In the genomic region with DNA sequence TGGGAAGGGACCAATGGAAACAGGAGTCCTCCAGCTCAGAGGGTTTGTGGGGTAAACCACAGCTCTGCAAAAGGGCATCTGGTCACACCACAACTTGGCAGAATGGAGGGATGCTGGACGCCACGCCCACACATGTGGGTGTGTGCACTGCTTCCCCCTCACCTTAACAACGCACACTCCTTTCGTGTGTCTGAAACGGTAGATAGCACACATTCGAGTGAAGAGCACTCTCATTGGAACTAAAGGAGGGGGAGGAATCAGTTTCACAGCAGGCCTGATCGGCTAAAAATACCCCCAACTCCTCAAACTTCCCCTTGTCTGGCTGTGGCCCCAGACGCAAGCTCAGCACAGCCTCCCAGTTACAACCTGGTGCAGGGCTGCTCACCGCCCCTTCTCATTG, we compare ENCODE assay signal across 9 mouse cellular contexts.
DNase-seq lines count a peak whose midpoint lies in the region; ATAC-seq and TF ChIP-seq lines count a peak whose summit lies in the region.
"Had no signal": no experiment of that assay in that cellular context is flagged by ENCODE, and none has a peak within 500 bp of the region (broad histone marks: within the 10 kb centered on the region; RNA-seq: fewer than 3 reads in every experiment).

No protein-coding gene starts in this region.

- H3K9ac ChIP-seq in lung, embryonic 15.5 days, result no peak overlapping the region
- no peak overlapping the region for H3K9ac ChIP-seq in embryonic facial prominence, embryonic 14.5 days (ENCODE audit: low read depth, low read length)
- H3K9ac ChIP-seq: liver, embryonic 14.5 days had no signal

- no peaks in the 10 kb centered on the region for H3K36me3 ChIP-seq in lung, embryonic 15.5 days
- no peaks in the 10 kb centered on the region for H3K36me3 ChIP-seq in embryonic facial prominence, embryonic 14.5 days (ENCODE audit: control insufficient read depth, insufficient read depth, low read length)
- H3K36me3 ChIP-seq in macrophage (ENCODE audit: inconsistent target), result peaks cover 44% of the 10 kb centered on the region; the same call in 1 of the 2 replicates

- 57% methylated on average over 9 of the region's 9 CpGs for WGBS in lung, embryonic 15.5 days
- WGBS in lung, adult 2 months, result 61% methylated on average over 9 of the region's 9 CpGs
- WGBS in embryonic facial prominence, embryonic 14.5 days, result 67% methylated on average over 9 of the region's 9 CpGs
- WGBS in macrophage (ENCODE audit: missing documents), result 33% methylated on average over 8 of the region's 9 CpGs

- TF ChIP-seq CTCF in gastrocnemius, adult 2 months (IDR thresholded peaks at IDR 0.05), result no peak
- no peak for TF ChIP-seq CTCF in lung, adult 2 months (IDR thresholded peaks at IDR 0.05; ENCODE audit: insufficient read depth, low read length)

- no peak for TF ChIP-seq POLR2A in lung, adult 2 months (IDR thresholded peaks at IDR 0.05; ENCODE audit: borderline replicate concordance, extremely low read depth, low read depth, low read length)

- H3K9me3 ChIP-seq in lung, embryonic 15.5 days, result no peaks in the 10 kb centered on the region
- no peaks in the 10 kb centered on the region for H3K9me3 ChIP-seq in embryonic facial prominence, embryonic 14.5 days (ENCODE audit: control insufficient read depth, low read length)

- peak; percentile 66 for DNase-seq in gastrocnemius, adult 2 months
- no peak for DNase-seq in gastrocnemius, postnatal 14 days
- no peak for DNase-seq in lung, adult 2 months
- peak; percentile 39 for DNase-seq in embryonic facial prominence, embryonic 14.5 days (ENCODE audit: low spot score)
- DNase-seq in thymus, postnatal 36 days, result no peak

- no peak for ATAC-seq in lung, embryonic 15.5 days (ENCODE audit: borderline replicate concordance, extremely low read depth, low FRiP score, low TSS enrichment)
- no peak for ATAC-seq in embryonic facial prominence, embryonic 14.5 days (ENCODE audit: low read depth)
- ATAC-seq in megakaryocyte progenitor cell, adult 5-6 weeks (replicated peaks; ENCODE audit: poor library complexity), result no peak

- H3K27ac ChIP-seq in gastrocnemius, adult 2 months, result peak overlapping the region; percentile 86
- peak overlapping the region; percentile 81 for H3K27ac ChIP-seq in lung, embryonic 15.5 days
- no peak overlapping the region for H3K27ac ChIP-seq in embryonic facial prominence, embryonic 14.5 days (replicated peaks; ENCODE audit: low read depth, low read length)
- H3K27ac ChIP-seq in macrophage, result peak overlapping the region; percentile 90
- H3K27ac ChIP-seq: liver, embryonic 14.5 days had no signal

- intact Hi-C loops in gastrocnemius, adult 2 months (cut with DNase I), result loop anchor here (2.0 to 5.0 kb wide), 3 partner anchors 40 to 100 kb away; no protein-coding TSS in a partner anchor
- intact Hi-C loops in gastrocnemius, postnatal 14 days (cut with DNase I; ENCODE audit: low total_unique reads), result loop anchor here (5.0 to 10.0 kb wide), 2 partner anchors 48 to 75 kb away; no protein-coding TSS in a partner anchor

- peaks cover 74% of the 10 kb centered on the region for H3K79me2 ChIP-seq in macrophage (ENCODE audit: inconsistent target)

- H3K4me1 ChIP-seq in lung, embryonic 15.5 days, result peaks cover 62% of the 10 kb centered on the region
- peaks cover 54% of the 10 kb centered on the region for H3K4me1 ChIP-seq in lung, adult 2 months (ENCODE audit: control insufficient read depth, insufficient read depth, low read length)
- H3K4me1 ChIP-seq in embryonic facial prominence, embryonic 14.5 days (ENCODE audit: control insufficient read depth, insufficient read depth, low read length), result peaks cover 25% of the 10 kb centered on the region

- no peak overlapping the region for H3K4me2 ChIP-seq in lung, embryonic 15.5 days
- H3K4me2 ChIP-seq in embryonic facial prominence, embryonic 14.5 days (ENCODE audit: low read depth, low read length), result no peak overlapping the region

- H3K27me3 ChIP-seq in lung, embryonic 15.5 days, result no peaks in the 10 kb centered on the region
- no peaks in the 10 kb centered on the region for H3K27me3 ChIP-seq in embryonic facial prominence, embryonic 14.5 days (replicated peaks; ENCODE audit: control insufficient read depth, insufficient read depth, low read length)

- H3K4me3 ChIP-seq in gastrocnemius, adult 2 months, result peak overlapping the region; percentile 41
- no peak overlapping the region for H3K4me3 ChIP-seq in lung, embryonic 15.5 days
- H3K4me3 ChIP-seq in lung, adult 2 months (replicated peaks; ENCODE audit: extremely low read depth, low read depth, low read length), result no peak overlapping the region
- no peak overlapping the region for H3K4me3 ChIP-seq in embryonic facial prominence, embryonic 14.5 days (ENCODE audit: low read depth, low read length)
- H3K4me3 ChIP-seq in macrophage (ENCODE audit: inconsistent target), result no peak overlapping the region

Comparison
In these comparisons a context has a peak if more than half of its experiments do, and no peak if none do; other contexts are left out.
1. DNase-seq: peak in gastrocnemius, adult 2 months (single experiment) and embryonic facial prominence, embryonic 14.5 days (single experiment); none in gastrocnemius, postnatal 14 days (single experiment), lung, adult 2 months (single experiment) and thymus, postnatal 36 days (0 of 2).